Mouse (Mus musculus): Measurements from ENCODE around the gene Fam187a. TPM values are rescaled to one million over a fixed set of nuclear protein-coding genes. Genes with fewer than 3 reads are reported as not detected.

Fam187a gene
- total and polyA plus RNA-seq, 2 experiments from 2014 or later: not detected

DNA sequence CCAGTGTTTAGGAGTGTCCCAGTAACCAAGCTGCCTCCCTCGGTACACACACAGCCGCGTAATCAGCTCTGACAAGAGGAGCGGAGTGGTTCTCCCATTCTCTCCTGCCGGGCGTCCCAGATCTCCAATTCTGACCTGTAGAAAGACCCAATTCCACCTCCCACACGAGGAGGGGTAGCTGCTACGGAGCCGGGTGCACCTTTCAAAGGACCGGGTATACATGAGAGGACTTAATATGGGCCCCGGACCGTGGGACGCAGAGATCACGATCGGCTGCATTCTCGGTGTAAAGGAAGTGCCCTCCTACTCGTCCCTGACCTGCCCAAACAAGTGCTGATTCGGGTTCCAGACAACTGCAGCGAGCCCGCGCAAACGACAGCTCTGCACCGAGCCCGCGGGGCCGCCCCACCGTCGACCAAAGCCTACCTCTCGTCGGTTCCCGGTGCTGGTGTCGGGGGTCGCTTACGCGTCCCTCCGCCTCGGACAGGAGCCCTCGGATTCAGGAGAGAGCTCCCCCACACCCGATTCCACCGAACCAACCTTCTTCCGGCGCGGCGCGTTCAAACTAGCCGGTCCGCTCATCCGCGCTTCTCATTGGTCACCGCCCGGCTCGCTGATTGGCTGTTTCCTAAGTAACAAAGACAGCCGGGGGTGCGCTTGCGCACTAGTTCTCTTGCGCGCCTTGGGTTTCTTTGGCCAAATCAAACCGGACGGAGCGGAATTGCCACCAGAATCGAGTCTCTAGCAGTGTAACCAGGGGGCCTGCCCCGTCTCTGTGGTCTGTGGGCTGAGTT lies 39.8 kb downstream of the Fam187a start, which contains the start of gene Kif18b:
TSS of gene Kif18b (minus strand) at position 568 of the 794 bp plus-strand sequence.
- no peaks in the 10 kb centered on the region for H3K27me3 ChIP-seq (ENCODE audit: insufficient read depth, low read length)
- WGBS: under 1% methylated on average over 62 of the region's 62 CpGs
- no peaks in the 10 kb centered on the region for H3K9me3 ChIP-seq (ENCODE audit: low read length)
- peak within 1 kb of the TSS; percentile 71 for H3K4me2 ChIP-seq (ENCODE audit: low read depth, low read length)
- H3K27ac ChIP-seq: peak within 1 kb of the TSS; percentile 67
- DNase-seq (ENCODE audit: low spot score) (peak; percentile 98), ATAC-seq (peak; percentile 96)
- peak within 1 kb of the TSS; percentile 10; the same call in 1 of the 2 replicates for H3K9ac ChIP-seq (replicated peaks; ENCODE audit: low read length)
- no peaks in the 10 kb centered on the region for H3K36me3 ChIP-seq (ENCODE audit: insufficient read depth, low read length)
- no peaks in the 10 kb centered on the region for H3K4me1 ChIP-seq (ENCODE audit: insufficient read depth, low read length)
- TF ChIP-seq CTCF (IDR thresholded peaks at IDR 0.05; ENCODE audit: low read depth): no peak
- peak within 1 kb of the TSS; percentile 53 for H3K4me3 ChIP-seq (ENCODE audit: low read length)

DNA sequence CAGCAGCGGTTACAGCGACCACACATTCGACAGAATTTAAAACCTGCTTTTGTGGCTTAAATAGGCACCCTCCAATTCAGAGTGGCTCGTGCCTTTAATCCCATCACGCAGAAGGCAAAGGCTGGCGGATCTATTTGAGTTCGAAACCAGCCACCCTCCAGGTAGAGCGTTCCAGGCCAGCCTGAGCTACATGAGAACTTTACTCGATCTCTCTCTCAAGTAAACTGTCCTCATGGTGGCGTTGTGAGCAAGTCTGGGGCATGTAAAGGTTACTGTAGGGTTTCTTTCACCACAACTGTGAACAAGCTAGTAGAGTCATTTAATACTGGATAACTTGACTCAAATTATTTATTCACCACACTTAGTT lies 40.4 kb downstream of the Fam187a start:
- ATAC-seq: peak; percentile 76; the same call in 1 of the 2 replicates
- Histone ChIP-seq H3K27me3 (ENCODE audit: insufficient read depth, low read length) (no peaks in the 10 kb centered on the region), H3K9me3 (ENCODE audit: low read length) (no peaks in the 10 kb centered on the region), H3K4me3 (ENCODE audit: low read length) (peak overlapping the region; percentile 53), H3K9ac (replicated peaks; ENCODE audit: low read length) (0 out of 2 replicates have a peak overlapping the region, but pooled peaks have one; percentile 10), H3K36me3 (ENCODE audit: insufficient read depth, low read length) (no peaks in the 10 kb centered on the region), H3K4me2 (ENCODE audit: low read depth, low read length) (peak overlapping the region; percentile 71), H3K4me1 (ENCODE audit: insufficient read depth, low read length) (no peaks in the 10 kb centered on the region), H3K27ac (peak overlapping the region; percentile 67)
- 0% methylated on average over 10 of the region's 10 CpGs for WGBS
- peak; percentile 62 for DNase-seq (ENCODE audit: low spot score)
- TF ChIP-seq CTCF (IDR thresholded peaks at IDR 0.05; ENCODE audit: low read depth): peak; percentile 57

GRCm38 (mm10) chr11:102930672-102931071 lies 45.7 kb downstream of the Fam187a start:
- Histone ChIP-seq H3K36me3 (ENCODE audit: insufficient read depth, low read length) (no peaks in the 10 kb centered on the region), H3K27ac (no peak overlapping the region), H3K9ac (replicated peaks; ENCODE audit: low read length) (no peak overlapping the region), H3K9me3 (ENCODE audit: low read length) (no peaks in the 10 kb centered on the region), H3K27me3 (ENCODE audit: insufficient read depth, low read length) (no peaks in the 10 kb centered on the region), H3K4me3 (ENCODE audit: low read length) (no peak overlapping the region), H3K4me1 (ENCODE audit: insufficient read depth, low read length) (no peaks in the 10 kb centered on the region), H3K4me2 (ENCODE audit: low read depth, low read length) (no peak overlapping the region)
- DNase-seq (ENCODE audit: low spot score) (no peak), ATAC-seq (no peak)
- WGBS: 90% methylated on average over 10 of the region's 10 CpGs
- TF ChIP-seq CTCF (IDR thresholded peaks at IDR 0.05; ENCODE audit: low read depth): no peak

GRCm38 (mm10) chr11:102936272-102936671 lies 51.3 kb downstream of the Fam187a start:
- no peaks in the 10 kb centered on the region for H3K36me3 ChIP-seq (ENCODE audit: insufficient read depth, low read length)
- H3K27me3 ChIP-seq (ENCODE audit: insufficient read depth, low read length): peaks cover 4% of the 10 kb centered on the region; the same call in 1 of the 2 replicates
- H3K4me3 ChIP-seq (ENCODE audit: low read length): no peak overlapping the region
- ATAC-seq: no peak
- no peak overlapping the region for H3K4me2 ChIP-seq (ENCODE audit: low read depth, low read length)
- whole genome bisulfite sequencing: 34% methylated on average over 4 of the region's 4 CpGs
- H3K9ac ChIP-seq (replicated peaks; ENCODE audit: low read length): no peak overlapping the region
- no peaks in the 10 kb centered on the region for H3K9me3 ChIP-seq (ENCODE audit: low read length)
- H3K27ac ChIP-seq: no peak overlapping the region
- TF ChIP-seq CTCF (IDR thresholded peaks at IDR 0.05; ENCODE audit: low read depth): no peak
- H3K4me1 ChIP-seq (ENCODE audit: insufficient read depth, low read length): no peaks in the 10 kb centered on the region
- no peak for DNase-seq (ENCODE audit: low spot score)

Other genes with a start within 250 kb of the Fam187a start
- 0.65 TPM in 1 of 2 replicates, not detected in the other for gene Meioc, start 221.5 kb upstream of the Fam187a start, total RNA-seq (2014; rRNA removed)
- gene Meioc, start 221.5 kb upstream of the Fam187a start, polyA plus RNA-seq (2015; fragmentation: Nextera tagmentation; extraction: Ambion mirVana): 0.24 and 0.32 TPM in 2 replicates
- 16.6 and 22.5 TPM in 2 replicates for gene Ccdc43, start 187.4 kb upstream of the Fam187a start, total RNA-seq (2014; rRNA removed)
- gene Ccdc43, start 187.4 kb upstream of the Fam187a start, polyA plus RNA-seq (2015; fragmentation: Nextera tagmentation; extraction: Ambion mirVana): 28.1 and 30.7 TPM in 2 replicates
- 33.1 and 34.5 TPM in 2 replicates for gene Adam11, start 123.7 kb upstream of the Fam187a start, total RNA-seq (2014; rRNA removed)
- 17.2 and 17.8 TPM in 2 replicates for gene Adam11, start 123.7 kb upstream of the Fam187a start, polyA plus RNA-seq (2015; fragmentation: Nextera tagmentation; extraction: Ambion mirVana)
- 13.2 and 18.0 TPM in 2 replicates for gene Gjc1, start 65.5 kb upstream of the Fam187a start, total RNA-seq (2014; rRNA removed)
- gene Gjc1, start 65.5 kb upstream of the Fam187a start, polyA plus RNA-seq (2015; fragmentation: Nextera tagmentation; extraction: Ambion mirVana): 21.3 and 24.1 TPM in 2 replicates
- gene Higd1b, start 49.3 kb upstream of the Fam187a start, total RNA-seq (2014; rRNA removed): 12.4 and 15.8 TPM in 2 replicates
- gene Higd1b, start 49.3 kb upstream of the Fam187a start, polyA plus RNA-seq (2015; fragmentation: Nextera tagmentation; extraction: Ambion mirVana): 14.5 and 15.0 TPM in 2 replicates
- gene Eftud2, start 4.2 kb upstream of the Fam187a start, total RNA-seq (2014; rRNA removed): 63.8 and 70.8 TPM in 2 replicates
- 104 and 106 TPM in 2 replicates for gene Eftud2, start 4.2 kb upstream of the Fam187a start, polyA plus RNA-seq (2015; fragmentation: Nextera tagmentation; extraction: Ambion mirVana)
- gene Ccdc103, start 4.0 kb upstream of the Fam187a start, total RNA-seq (2014; rRNA removed): 0.25 and 0.31 TPM in 2 replicates
- 2.2 and 2.4 TPM in 2 replicates for gene Ccdc103, start 4.0 kb upstream of the Fam187a start, polyA plus RNA-seq (2015; fragmentation: Nextera tagmentation; extraction: Ambion mirVana)
- gene Gfap, start 15.7 kb downstream of the Fam187a start, total RNA-seq (2014; rRNA removed): 79.1 and 105 TPM in 2 replicates
- 74.4 and 89.2 TPM in 2 replicates for gene Gfap, start 15.7 kb downstream of the Fam187a start, polyA plus RNA-seq (2015; fragmentation: Nextera tagmentation; extraction: Ambion mirVana)
- gene Kif18b, start 40.0 kb downstream of the Fam187a start, total RNA-seq (2014; rRNA removed): 9.2 and 11.7 TPM in 2 replicates
- 1.9 and 2.1 TPM in 2 replicates for gene Kif18b, start 40.0 kb downstream of the Fam187a start, polyA plus RNA-seq (2015; fragmentation: Nextera tagmentation; extraction: Ambion mirVana)
- gene C1ql1, start 61.5 kb downstream of the Fam187a start, total RNA-seq (2014; rRNA removed): 61.0 and 65.6 TPM in 2 replicates
- gene C1ql1, start 61.5 kb downstream of the Fam187a start, polyA plus RNA-seq (2015; fragmentation: Nextera tagmentation; extraction: Ambion mirVana): 16.9 and 18.9 TPM in 2 replicates
- gene Nmt1, start 143.0 kb downstream of the Fam187a start, total RNA-seq (2014; rRNA removed): 61.0 and 71.5 TPM in 2 replicates
- gene Nmt1, start 143.0 kb downstream of the Fam187a start, polyA plus RNA-seq (2015; fragmentation: Nextera tagmentation; extraction: Ambion mirVana): 39.8 and 45.3 TPM in 2 replicates
- 176 and 187 TPM in 2 replicates for gene Dcakd, start 143.2 kb downstream of the Fam187a start, total RNA-seq (2014; rRNA removed)
- 138 and 149 TPM in 2 replicates for gene Dcakd, start 143.2 kb downstream of the Fam187a start, polyA plus RNA-seq (2015; fragmentation: Nextera tagmentation; extraction: Ambion mirVana)
- 9.4 and 13.8 TPM in 2 replicates for gene Plcd3, start 216.5 kb downstream of the Fam187a start, total RNA-seq (2014; rRNA removed)
- 3.9 and 4.8 TPM in 2 replicates for gene Plcd3, start 216.5 kb downstream of the Fam187a start, polyA plus RNA-seq (2015; fragmentation: Nextera tagmentation; extraction: Ambion mirVana)
- gene Acbd4, start 216.5 kb downstream of the Fam187a start, total RNA-seq (2014; rRNA removed): 13.2 and 19.0 TPM in 2 replicates
- gene Acbd4, start 216.5 kb downstream of the Fam187a start, polyA plus RNA-seq (2015; fragmentation: Nextera tagmentation; extraction: Ambion mirVana): 18.5 and 20.8 TPM in 2 replicates
- 15.1 and 15.8 TPM in 2 replicates for gene Hexim1, start 231.1 kb downstream of the Fam187a start, total RNA-seq (2014; rRNA removed)
- 4.4 and 5.1 TPM in 2 replicates for gene Hexim1, start 231.1 kb downstream of the Fam187a start, polyA plus RNA-seq (2015; fragmentation: Nextera tagmentation; extraction: Ambion mirVana)
- 28.9 and 40.4 TPM in 2 replicates for gene Hexim2, start 247.3 kb downstream of the Fam187a start, total RNA-seq (2014; rRNA removed)
- 30.2 and 30.7 TPM in 2 replicates for gene Hexim2, start 247.3 kb downstream of the Fam187a start, polyA plus RNA-seq (2015; fragmentation: Nextera tagmentation; extraction: Ambion mirVana)